In the genomic region with DNA sequence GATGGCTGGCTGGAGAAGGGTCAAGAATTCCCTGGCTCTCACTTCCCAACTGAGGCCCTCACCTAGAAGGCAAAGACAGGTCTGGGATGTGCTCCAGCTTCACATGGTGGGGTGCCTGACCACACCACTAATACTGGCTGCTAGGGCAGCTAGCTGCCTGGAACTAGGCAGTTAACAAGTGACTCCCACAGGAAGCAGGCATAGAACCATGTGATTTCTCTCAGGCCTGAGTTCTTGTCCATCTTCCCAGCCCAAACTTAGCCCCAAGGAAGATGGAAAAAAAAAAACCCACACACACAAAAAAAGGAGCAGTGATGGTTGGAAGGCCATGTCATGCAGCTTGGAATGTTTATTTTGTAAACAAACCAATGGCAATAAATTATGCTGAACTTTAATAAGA, we compare ENCODE assay signal across 21 mouse cellular contexts.
"Had no signal": no experiment of that assay in that cellular context is flagged by ENCODE, and none has a peak within 500 bp of the region (broad histone marks: within the 10 kb centered on the region; RNA-seq: fewer than 3 reads in every experiment).

No protein-coding gene starts in this region.

- H3K27ac ChIP-seq: lung, embryonic 15.5 days; macrophage; midbrain, embryonic 12.5 days; neural tube, embryonic 13.5 days; neural tube, embryonic 15.5 days had no signal

- H3K4me1 ChIP-seq: midbrain, embryonic 12.5 days; neural tube, embryonic 13.5 days; neural tube, embryonic 15.5 days had no signal

- ATAC-seq: lung, postnatal 0 days; midbrain, embryonic 16.5 days had no signal

- H3K27me3 ChIP-seq: lung, embryonic 15.5 days; megakaryocyte, embryonic 14.5 days; midbrain, embryonic 12.5 days; neural tube, embryonic 13.5 days; neural tube, embryonic 15.5 days had no signal

- H3K4me2 ChIP-seq: lung, embryonic 15.5 days; midbrain, embryonic 12.5 days; neural tube, embryonic 13.5 days; neural tube, embryonic 15.5 days had no signal

- H3K36me3 ChIP-seq: lung, embryonic 15.5 days had no signal

- H3K9me3 ChIP-seq: lung, embryonic 15.5 days; neural tube, embryonic 15.5 days had no signal

- H3K4me3 ChIP-seq: lung, embryonic 15.5 days; midbrain, embryonic 12.5 days; myocyte; neural tube, embryonic 13.5 days; neural tube, embryonic 15.5 days had no signal

- H3K9ac ChIP-seq: lung, embryonic 15.5 days; midbrain, embryonic 12.5 days; neural tube, embryonic 13.5 days; neural tube, embryonic 15.5 days had no signal

- DNase-seq: lung, adult 2 months; lung, postnatal 14 days; lung, postnatal 36 days; midbrain, embryonic 14.5 days; retina, postnatal 1 day; right cerebral cortex, adult 18-20 months; right cerebral cortex, postnatal 25 days; right cerebral cortex, postnatal 4 days; spleen, adult 18-20 months; thymus, adult 18-20 months; thymus, postnatal 14 days; thymus, postnatal 36 days had no signal
